Mouse (Mus musculus): ENCODE results near the gene Clec1b.

Gene Clec1b

GRCm38 (mm10) chr6:129407324-129407723 is 10.2 kb downstream of the Clec1b start:
- in situ Hi-C loops (cut with MboI; ENCODE audit: low sequenced_read_pairs), result no loop called here

GRCm38 (mm10) chr6:129408562-129408961 is 11.5 kb downstream of the Clec1b start, which contains the start of gene Clec9a:
Clec9a (plus strand) TSS chr6:129408862.
- in situ Hi-C loops (cut with MboI; ENCODE audit: low sequenced_read_pairs), result no loop called here

GRCm38 (mm10) chr6:129414177-129414576 is 17.1 kb downstream of the Clec1b start:
- in situ Hi-C loops (cut with MboI; ENCODE audit: low sequenced_read_pairs), result no loop called here

- in situ Hi-C loops (cut with MboI; ENCODE audit: low sequenced_read_pairs), result no loop called here
Observed at GRCm38 (mm10) chr6:129422311-129422710, 25.2 kb downstream of the Clec1b start.

GRCm38 (mm10) chr6:129423040-129423733 is 26.1 kb downstream of the Clec1b start:
- in situ Hi-C loops (cut with MboI; ENCODE audit: low sequenced_read_pairs), result no loop called here

- in situ Hi-C loops (cut with MboI; ENCODE audit: low sequenced_read_pairs), result no loop called here
Observed at GRCm38 (mm10) chr6:129423734-129424072, 26.6 kb downstream of the Clec1b start.

GRCm38 (mm10) chr6:129425217-129425616 is 28.1 kb downstream of the Clec1b start:
- in situ Hi-C loops (cut with MboI; ENCODE audit: low sequenced_read_pairs), result no loop called here

GRCm38 (mm10) chr6:129425812-129426211 is 28.7 kb downstream of the Clec1b start:
- in situ Hi-C loops (cut with MboI; ENCODE audit: low sequenced_read_pairs), result no loop called here

GRCm38 (mm10) chr6:129427281-129427680 is 30.2 kb downstream of the Clec1b start:
- in situ Hi-C loops (cut with MboI; ENCODE audit: low sequenced_read_pairs), result no loop called here

- in situ Hi-C loops (cut with MboI; ENCODE audit: low sequenced_read_pairs), result no loop called here
Observed at GRCm38 (mm10) chr6:129434239-129434638, 37.1 kb downstream of the Clec1b start.

- in situ Hi-C loops (cut with MboI; ENCODE audit: low sequenced_read_pairs), result no loop called here
Observed at GRCm38 (mm10) chr6:129436025-129436424, 38.9 kb downstream of the Clec1b start.

- in situ Hi-C loops (cut with MboI; ENCODE audit: low sequenced_read_pairs), result no loop called here
Observed at GRCm38 (mm10) chr6:129438033-129438432, 40.9 kb downstream of the Clec1b start.

- in situ Hi-C loops (cut with MboI; ENCODE audit: low sequenced_read_pairs), result no loop called here
Observed at GRCm38 (mm10) chr6:129449743-129450142, 52.6 kb downstream of the Clec1b start.

- in situ Hi-C loops (cut with MboI; ENCODE audit: low sequenced_read_pairs), result no loop called here
Observed at GRCm38 (mm10) chr6:129451411-129452039, 54.4 kb downstream of the Clec1b start, which contains the start of gene Clec1a. Clec1a (minus strand) TSS chr6:129452000.

Measured in CH12F3 (cell line).